Mouse (Mus musculus): Measurements from ENCODE around the gene Dennd2d. TPM values are rescaled to one million over a fixed set of nuclear protein-coding genes. Genes with fewer than 3 reads are reported as not detected.

The Dennd2d gene
- total RNA-seq, 2 experiments from 2014 or later: 0.17 to 0.20 TPM

DNA sequence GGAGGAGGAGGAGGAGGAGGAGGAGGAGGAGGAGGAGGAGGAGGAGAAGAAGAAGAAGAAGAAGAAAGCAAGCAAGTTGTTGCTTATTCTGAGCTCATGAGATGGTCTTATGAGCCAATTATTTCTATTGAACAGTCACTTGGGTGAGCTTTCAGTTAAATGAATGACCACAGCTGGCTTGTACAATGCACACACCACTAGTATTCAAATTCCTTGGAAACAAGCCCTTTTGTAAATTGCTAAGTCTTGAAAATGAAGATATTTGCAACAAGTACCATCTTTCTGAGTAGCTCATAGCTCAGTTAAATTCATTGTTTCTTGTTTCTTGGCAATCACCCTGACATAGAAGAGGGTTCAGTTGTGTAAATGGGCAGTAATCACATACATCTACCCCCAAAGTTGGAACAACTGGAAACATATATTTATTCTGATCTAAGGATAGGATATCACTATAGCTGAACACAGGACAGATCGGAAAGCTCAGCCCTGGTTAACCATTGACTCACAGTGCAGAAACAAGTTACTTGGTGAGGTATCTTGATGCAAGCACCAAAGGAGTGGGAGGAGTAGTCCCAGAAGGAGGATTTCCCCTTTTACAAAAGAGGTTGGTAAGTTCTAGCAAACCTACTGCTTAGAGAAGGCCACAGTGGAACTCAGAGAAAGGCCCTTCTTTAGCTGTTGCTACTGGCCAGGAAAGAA lies 13.3 kb downstream of the Dennd2d start:
- DNase-seq: no peak
- intact Hi-C loops (cut with DNase I): no loop called here

DNA sequence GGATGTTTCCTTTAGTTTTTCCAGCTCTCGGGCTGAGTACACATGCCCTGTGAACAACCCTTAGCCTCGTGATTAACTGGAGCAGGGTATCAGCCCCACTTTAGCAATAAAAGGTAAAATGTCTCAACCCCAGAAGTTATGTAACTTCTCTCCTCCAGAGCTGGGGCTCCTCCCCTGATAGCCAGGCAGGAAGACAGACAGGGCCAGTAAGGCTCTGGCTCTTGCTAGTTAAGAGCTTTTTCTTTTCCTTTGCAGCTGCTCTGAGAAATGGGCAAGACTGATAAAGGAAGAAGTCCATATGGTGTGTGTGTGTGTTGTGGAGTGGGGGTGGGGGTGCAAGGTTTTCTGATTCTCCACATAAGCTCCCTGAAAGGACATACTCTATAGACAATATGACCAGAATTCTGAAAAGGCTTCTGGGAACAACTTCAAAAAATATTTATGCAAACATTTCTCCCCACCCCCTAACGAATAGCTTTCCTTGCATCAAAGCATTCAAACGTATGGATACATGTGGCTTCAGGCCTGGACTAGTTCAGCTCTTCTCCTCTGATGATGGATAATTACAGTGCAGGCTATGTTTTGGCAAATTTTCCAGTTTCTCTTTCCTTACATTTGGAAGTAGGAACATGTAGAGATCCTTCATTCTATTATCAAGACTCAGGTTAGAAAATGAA lies 14.0 kb downstream of the Dennd2d start:
- intact Hi-C loops (cut with DNase I): no loop called here
- DNase-seq: no peak

DNA sequence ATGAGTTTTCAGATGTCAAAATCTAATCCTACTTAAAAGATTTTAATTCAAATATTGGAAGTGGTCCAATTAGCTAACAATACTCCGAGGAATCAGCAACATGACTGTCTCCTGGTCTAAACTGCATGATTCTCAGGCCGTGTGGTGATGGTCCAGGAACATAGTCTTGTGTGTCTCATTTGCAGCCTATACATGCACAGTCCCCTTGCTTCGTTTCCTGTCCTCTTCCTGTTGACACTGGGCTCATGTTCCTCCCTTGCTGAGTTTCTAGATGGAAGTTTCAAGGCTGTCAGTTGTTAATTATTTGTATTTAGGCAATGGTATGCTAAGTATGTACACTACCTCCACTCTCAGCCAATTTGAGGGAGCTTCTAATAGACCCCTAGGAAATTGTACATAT lies 14.8 kb downstream of the Dennd2d start:
- intact Hi-C loops (cut with DNase I): no loop called here

DNA sequence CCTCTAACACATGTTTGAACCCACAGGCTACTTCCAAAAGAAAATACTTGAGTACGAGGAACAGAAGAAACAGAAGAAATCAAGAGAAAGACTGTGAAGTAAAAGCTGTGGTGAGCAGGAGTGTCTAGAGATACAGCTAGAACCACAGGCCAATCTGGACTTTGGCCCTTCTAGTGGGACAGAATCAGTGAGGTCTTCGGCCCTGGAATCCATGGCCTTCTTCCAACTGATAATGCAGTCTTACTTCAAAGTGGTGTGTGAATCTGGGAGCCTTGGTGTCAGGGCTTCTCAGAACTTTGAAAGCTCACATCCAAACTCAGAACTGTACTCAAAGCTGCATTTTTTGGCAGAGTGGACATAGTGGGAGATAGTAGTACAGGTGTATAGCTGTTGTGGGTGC lies 18.3 kb downstream of the Dennd2d start:
- DNase-seq: no peak
- intact Hi-C loops (cut with DNase I): no loop called here

More for the DNA sequence above, 14.8 kb downstream of the Dennd2d start:
- DNase-seq: no peak

DNA sequence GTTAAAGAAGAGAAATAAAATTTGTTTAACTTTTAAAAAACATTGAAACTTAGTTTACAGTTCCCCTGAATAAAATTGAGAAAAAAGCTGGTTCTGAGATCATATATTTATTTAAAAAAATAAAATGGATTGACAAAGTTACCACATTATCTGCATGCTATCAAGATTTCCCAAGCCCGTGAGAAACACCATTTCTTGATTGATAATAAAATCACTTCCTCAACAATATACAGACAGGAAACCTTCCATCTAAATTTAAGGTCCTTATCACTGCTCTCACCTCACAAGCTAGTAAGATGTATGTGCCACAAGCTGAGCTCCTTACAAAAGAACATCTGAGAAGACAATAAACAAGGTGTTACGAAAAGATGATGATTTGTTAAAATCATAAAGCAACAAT lies 20.7 kb downstream of the Dennd2d start:
- intact Hi-C loops (cut with DNase I): no loop called here
- DNase-seq: no peak

DNA sequence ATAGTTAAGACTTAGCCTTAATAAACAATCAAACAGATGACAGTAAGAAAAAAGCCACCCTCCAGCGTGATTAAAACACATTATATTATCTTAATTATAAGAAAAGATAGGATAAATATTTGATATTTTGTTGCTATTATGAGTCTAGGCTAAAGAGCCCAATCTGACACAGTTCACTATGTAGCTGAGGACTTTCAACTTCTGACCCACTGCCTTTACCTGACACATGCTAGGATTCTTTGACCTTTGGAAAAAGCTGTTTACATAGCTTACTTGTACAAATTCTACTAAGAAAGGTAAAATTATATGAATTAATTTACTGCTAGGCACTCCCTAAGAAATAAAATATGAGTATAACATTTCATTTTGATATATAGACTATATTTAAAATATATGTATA lies 28.5 kb downstream of the Dennd2d start:
- intact Hi-C loops (cut with DNase I): no loop called here
- DNase-seq: no peak

DNA sequence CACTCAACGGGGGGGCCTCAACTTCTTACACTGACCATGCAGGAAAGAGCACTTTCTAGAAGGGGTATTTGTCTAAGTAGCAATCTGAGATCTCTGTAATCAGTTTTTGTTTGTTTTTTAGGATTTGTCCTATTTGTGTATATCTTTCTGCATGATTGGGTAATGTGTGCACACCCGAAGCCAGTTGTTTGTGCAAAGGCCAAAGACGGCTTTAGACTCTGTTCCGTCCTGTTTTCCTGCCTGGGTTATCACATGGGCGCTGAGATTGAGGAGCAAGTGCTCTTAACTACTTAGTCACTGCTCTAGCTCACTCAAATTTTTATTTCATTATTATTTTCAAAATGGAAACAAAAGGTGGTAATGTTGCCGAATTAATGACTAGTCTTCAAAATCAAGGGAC lies 32.8 kb downstream of the Dennd2d start:
- intact Hi-C loops (cut with DNase I): no loop called here
- DNase-seq: no peak

DNA sequence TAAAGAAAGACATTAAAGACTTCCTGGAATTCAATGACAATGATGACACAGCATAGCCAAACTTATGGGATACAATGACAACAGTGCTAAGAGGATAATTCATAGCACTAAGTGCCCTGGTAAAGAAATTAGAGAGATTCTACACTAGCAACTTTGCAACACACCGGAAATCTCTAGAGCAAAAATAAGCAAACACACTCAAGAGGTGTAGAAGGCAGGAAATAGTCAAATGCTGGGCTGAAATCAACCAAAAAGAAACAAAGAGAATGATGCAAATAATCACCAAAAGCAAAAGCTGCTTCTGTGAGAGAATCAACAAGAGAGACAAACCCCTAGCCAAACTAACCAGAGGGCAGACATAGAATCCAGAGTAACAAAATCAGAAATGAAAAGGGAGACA lies 40.5 kb downstream of the Dennd2d start:
- intact Hi-C loops (cut with DNase I): no loop called here
- DNase-seq: no peak

DNA sequence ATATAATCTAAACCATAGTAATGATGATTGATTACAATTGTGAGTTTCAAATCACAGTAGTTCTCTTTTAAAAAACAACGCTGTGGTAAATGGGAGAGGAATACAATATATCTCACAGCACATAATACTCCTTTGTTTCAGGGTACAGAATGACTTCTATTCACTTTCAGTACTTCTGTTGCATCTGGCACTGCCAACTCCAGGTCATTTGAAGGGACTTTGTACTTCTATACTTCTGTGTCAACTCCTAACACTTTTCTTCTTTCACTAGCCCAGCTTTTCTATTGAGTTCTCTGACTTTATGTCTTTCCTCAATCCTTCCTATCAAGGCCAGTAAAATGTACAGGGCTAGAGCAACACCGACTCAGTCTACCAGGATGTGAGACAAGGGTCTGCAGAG lies 44.2 kb downstream of the Dennd2d start:
- DNase-seq: no peak
- intact Hi-C loops (cut with DNase I): no loop called here

DNA sequence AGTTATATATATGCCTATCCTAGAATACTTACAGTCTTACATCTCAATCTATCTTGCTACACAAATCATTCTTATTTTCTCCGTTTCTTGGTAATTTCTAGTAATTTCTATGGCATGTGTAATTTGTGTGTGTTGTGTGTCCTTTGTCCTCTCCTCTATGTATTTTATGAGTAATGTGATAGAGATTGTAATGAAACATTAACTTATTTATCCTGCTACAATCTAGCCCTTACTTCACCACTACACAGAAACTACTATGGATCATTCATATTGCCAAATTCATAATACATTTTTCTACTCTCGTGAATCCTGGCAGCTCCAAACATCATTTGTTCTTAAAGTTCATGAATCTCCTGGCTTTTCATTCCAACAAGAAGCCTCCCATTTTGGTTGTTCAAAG lies 45.8 kb downstream of the Dennd2d start:
- intact Hi-C loops (cut with DNase I): no loop called here
- no peak for DNase-seq

DNA sequence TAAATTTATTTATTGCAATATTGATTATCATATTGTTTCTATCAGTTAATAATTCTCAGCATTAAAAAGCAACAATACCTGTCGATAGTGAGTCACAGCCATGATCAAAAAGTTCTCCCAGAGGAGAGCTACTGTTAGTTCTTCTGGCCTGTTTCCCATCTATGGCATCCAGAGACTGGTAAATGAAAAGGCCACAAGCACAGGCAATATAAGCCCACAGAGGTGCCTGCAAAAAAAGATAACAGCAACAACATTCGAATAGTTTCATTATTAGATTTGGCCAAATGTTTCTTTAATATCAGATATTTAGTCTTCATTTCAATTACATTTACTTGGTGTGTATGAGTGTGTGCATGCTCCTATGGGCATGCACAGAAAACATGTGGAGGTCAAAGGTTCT lies 51.1 kb downstream of the Dennd2d start:
- no peak for DNase-seq
- intact Hi-C loops (cut with DNase I): no loop called here

DNA sequence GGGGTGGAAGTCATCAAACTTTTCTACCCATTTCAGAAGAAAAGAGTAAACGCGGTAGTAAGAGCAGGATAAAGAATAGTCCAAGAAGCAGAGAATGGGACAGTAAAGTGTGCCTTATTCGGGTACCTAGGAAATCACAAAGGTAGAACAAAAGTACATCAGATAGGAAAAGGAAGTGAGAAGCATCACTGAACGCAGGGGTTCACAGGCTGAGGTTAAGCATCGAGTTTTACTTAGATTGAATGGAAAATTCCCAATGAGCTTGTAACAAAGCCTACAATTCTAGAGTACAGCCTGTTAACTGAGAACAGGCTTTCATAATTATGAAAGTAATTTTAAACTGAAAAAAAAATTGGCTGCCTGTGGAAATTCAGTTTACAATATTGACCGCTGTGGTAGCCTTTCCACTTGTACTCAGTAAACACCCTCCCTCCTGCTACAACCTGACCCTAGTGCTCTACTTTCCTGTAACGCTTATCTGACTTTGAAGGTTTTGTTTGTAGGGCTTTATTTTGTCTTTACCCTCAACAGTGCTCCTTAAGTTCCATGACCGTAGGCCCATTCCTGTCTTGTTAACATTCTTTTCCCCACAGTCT lies 62.6 kb downstream of the Dennd2d start:
- intact Hi-C loops (cut with DNase I): loop anchor here (5.0 kb wide), 1 partner anchor 873 kb away; no protein-coding TSS in a partner anchor
- DNase-seq: no peak

DNA sequence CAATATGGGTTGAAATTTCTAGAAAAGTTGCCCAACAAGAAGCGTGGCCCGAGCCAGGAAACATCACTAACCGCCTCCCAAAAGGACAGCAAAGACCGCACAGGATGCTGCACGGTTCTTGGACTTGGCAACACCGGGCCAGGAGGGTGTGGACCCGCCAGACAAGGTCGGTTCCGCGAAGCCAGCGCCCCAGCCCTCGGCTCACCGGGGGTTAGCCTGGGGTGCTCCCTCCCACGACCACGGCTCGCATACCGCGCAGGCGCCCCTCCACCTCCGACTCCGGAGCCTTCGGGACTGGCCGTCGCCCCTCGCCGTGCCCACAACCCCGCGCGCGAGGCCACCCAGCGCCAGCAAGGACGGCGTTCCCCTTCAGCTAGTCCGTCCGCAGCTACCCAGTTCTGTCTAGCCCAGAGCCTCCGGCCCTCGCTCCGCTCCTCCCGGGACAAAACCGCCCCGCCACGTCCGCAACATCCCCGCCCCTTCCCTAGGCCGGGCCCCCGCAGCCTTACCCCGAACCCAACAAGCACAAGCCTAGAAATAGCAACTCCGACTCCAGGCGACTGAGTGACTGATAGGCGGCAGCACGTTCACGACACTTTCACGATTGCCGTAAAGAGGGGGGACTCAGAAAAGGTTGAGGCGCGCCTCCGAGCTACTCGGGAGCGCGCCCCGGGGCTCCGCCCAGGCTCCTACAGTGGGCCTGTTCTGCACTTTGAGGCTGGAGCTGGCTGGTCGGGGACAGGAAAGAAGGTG lies 65.1 kb downstream of the Dennd2d start, which contains the start of the genes Dram2 and Cept1:
Gene Dram2, plus strand, starts transcription at position 628 of the 753 bp plus-strand sequence.
Gene Cept1, minus strand, starts transcription at position 632 of the 753 bp plus-strand sequence.
- intact Hi-C loops (cut with DNase I): no loop called here
- DNase-seq: peak; percentile 81 to 86

DNA sequence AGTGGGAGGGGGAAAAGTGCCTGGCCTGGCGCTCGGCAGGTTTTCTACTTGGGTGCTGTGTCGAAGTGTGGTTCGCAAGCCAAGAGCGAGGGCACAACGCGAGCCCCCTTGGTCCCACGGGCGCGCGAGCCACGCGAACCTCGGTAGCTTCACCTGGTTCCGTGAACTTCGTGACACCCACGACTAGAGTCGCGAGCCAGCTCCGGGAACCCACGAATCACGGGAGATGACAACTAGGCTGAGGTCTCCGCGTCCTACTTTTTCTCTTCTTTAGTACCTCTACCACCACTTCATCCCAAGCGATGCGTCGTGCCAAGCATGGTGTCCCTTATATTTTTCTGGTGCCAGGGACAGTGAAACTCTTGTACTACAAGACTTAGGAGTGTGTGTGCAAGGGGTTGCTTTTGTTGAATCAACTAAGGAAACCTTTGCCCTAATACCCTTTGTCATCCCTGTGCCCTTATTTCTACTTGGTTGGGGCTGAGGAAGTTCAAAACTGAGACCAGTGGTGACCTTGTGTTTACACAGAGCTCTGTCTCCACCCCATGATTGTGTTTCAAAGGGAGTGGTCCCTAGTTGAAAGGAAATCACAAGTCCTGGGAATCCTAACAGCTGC lies 65.8 kb downstream of the Dennd2d start:
- intact Hi-C loops (cut with DNase I): no loop called here
- no peak for DNase-seq

DNA sequence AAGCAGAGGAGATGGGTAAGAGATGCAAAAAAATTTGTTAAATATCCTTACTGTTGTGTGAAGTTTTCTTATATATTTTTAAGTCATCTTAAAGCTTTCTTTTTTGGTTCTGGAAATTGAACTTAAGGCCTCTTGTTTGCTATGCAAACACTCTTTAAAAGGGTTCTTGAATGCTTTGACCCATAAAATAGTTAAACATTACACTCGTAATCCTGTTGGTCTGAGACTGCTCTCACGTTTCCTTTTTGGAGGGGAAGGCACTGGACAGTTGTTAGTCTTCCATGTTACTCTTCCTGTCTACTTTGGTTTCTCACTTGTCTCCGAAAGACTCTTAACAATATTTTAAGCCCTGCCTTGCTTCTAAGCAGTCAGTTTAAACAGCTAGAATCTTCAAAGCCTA lies 66.8 kb downstream of the Dennd2d start:
- intact Hi-C loops (cut with DNase I): no loop called here
- no peak for DNase-seq

Other genes with a start within 250 kb of the Dennd2d start
- not detected for gene Chil6, start 76.2 kb upstream of the Dennd2d start, total RNA-seq (2021)
- gene Dram2, start 65.4 kb downstream of the Dennd2d start, total RNA-seq (2021): 10 to 100 TPM; 72.1 to 81.5 TPM
- 10 to 100 TPM; 15.8 to 19.3 TPM for gene Cept1, start 65.4 kb downstream of the Dennd2d start, total RNA-seq (2021)
- gene Lrif1, start 202.6 kb downstream of the Dennd2d start, total RNA-seq (2021): 1 to 10 TPM; 6.7 to 8.7 TPM

Measured in gastrocnemius, postnatal 36 days (tissue).